Mouse (Mus musculus): ENCODE measurements at regions not wholly inside any gene's neighbourhood (a gene's known extent, or its start where the extent isn't known, plus 50 kb on each side); places are given as distances from the start of the nearest gene placed in this dataset.

- DNase-seq (ENCODE audit: low spot score, missing footprints) = peak; percentile 65
- Histone ChIP-seq H3K9me3 (ENCODE audit: control insufficient read depth, low read length) (no peaks in the 10 kb centered on the region), H3K36me3 (ENCODE audit: control insufficient read depth, insufficient read depth, low read length) (no peaks in the 10 kb centered on the region), H3K4me2 (no peak overlapping the region), H3K4me1 (ENCODE audit: control insufficient read depth, insufficient read depth, low read length) (no peaks in the 10 kb centered on the region), H3K9ac (ENCODE audit: low read length) (no peak overlapping the region), H3K4me3 (ENCODE audit: low read depth, low read length) (no peak overlapping the region), H3K27me3 (ENCODE audit: control insufficient read depth, insufficient read depth, low read length) (no peaks in the 10 kb centered on the region), H3K27ac (ENCODE audit: low read depth, low read length) (no peak overlapping the region)
- 72% methylated on average over 7 of the region's 7 CpGs for WGBS
- no peak for ATAC-seq (ENCODE audit: low FRiP score)
Observed at GRCm38 (mm10) chr1:23574461-23574860, 176.9 kb upstream of the Ogfrl1 start.

DNA sequence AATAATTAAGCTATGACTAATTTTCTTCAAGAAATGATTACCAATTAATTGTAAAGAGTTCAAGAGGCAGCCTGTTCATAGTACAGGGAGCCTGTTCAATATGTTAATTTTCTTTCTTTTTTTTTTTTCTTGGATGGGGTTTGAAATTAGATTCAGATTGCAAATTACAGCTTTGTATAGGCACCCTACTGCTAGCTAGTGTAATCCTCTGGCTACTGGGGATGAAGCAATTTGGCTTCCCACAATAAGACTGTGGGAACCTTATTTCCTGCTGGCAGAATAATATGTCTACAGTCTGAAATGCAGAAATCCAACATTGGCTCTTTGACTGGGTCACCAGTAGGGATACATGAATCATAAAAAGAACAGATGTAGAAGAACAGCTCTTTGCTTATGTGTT lies 177.4 kb upstream of the Ogfrl1 start:
- ATAC-seq (ENCODE audit: low FRiP score) = no peak

GRCm38 (mm10) chr1:23575515-23575914 lies 177.9 kb upstream of the Ogfrl1 start:
- Histone ChIP-seq H3K9me3 (ENCODE audit: control insufficient read depth, low read length) (no peaks in the 10 kb centered on the region), H3K4me3 (ENCODE audit: low read depth, low read length) (no peak overlapping the region), H3K9ac (ENCODE audit: low read length) (no peak overlapping the region), H3K36me3 (ENCODE audit: control insufficient read depth, insufficient read depth, low read length) (no peaks in the 10 kb centered on the region), H3K27ac (ENCODE audit: low read depth, low read length) (no peak overlapping the region), H3K27me3 (ENCODE audit: control insufficient read depth, insufficient read depth, low read length) (no peaks in the 10 kb centered on the region), H3K4me2 (no peak overlapping the region), H3K4me1 (ENCODE audit: control insufficient read depth, insufficient read depth, low read length) (no peaks in the 10 kb centered on the region)
- ATAC-seq (ENCODE audit: low FRiP score) = no peak
- WGBS = 92% methylated on average over 2 of the region's 2 CpGs
- no peak for DNase-seq (ENCODE audit: low spot score, missing footprints)

More for the DNA sequence above, 177.4 kb upstream of the Ogfrl1 start:
- Histone ChIP-seq H3K27ac (ENCODE audit: low read depth, low read length) (no peak overlapping the region), H3K4me3 (ENCODE audit: low read depth, low read length) (no peak overlapping the region), H3K4me1 (ENCODE audit: control insufficient read depth, insufficient read depth, low read length) (no peaks in the 10 kb centered on the region), H3K36me3 (ENCODE audit: control insufficient read depth, insufficient read depth, low read length) (no peaks in the 10 kb centered on the region), H3K9me3 (ENCODE audit: control insufficient read depth, low read length) (no peaks in the 10 kb centered on the region), H3K9ac (ENCODE audit: low read length) (no peak overlapping the region), H3K4me2 (no peak overlapping the region), H3K27me3 (ENCODE audit: control insufficient read depth, insufficient read depth, low read length) (no peaks in the 10 kb centered on the region)
- DNase-seq (ENCODE audit: low spot score, missing footprints) = peak; percentile 69

- no peak for ATAC-seq (ENCODE audit: low FRiP score)
- peak; percentile 78 for DNase-seq (ENCODE audit: low spot score, missing footprints)
- no peaks in the 10 kb centered on the region for H3K27me3 ChIP-seq (ENCODE audit: control insufficient read depth, insufficient read depth, low read length)
Observed at GRCm38 (mm10) chr1:23576150-23576549, 178.6 kb upstream of the Ogfrl1 start.

DNA sequence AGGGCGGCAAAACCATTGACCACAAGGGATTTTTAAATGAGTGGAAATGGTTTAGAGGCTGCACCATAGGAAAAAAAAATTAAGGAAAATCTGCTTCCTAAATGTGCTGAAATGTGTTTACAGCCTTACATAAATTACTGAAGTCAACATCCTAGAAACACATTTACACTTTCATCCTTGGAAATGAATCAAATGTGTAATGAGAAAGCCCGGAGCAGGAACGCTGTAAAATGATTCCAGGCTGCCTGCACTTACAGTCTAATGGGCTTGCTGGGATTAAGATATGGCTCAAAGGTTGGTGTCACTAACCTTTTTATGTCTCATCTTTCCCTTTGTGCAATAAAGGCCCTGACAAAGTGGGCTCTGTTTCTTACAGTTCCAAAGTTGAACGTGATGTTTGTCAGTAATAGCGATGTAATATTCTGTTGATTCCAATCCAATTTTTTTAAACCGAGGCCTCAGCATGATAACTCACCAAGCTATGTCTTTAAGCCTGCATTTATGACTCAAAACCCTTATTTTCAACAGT lies 172.1 kb upstream of the B3gat2 start:
- 94% methylated on average over 6 of the region's 6 CpGs for WGBS
- H3K9ac ChIP-seq (ENCODE audit: low read length) = no peak overlapping the region

More at GRCm38 (mm10) chr1:23576150-23576549, 178.6 kb upstream of the Ogfrl1 start:
- 69% methylated on average over 5 of the region's 5 CpGs for WGBS
- no peaks in the 10 kb centered on the region for H3K9me3 ChIP-seq (ENCODE audit: control insufficient read depth, low read length)
- no peak overlapping the region for H3K27ac ChIP-seq (ENCODE audit: low read depth, low read length)
- H3K9ac ChIP-seq (ENCODE audit: low read length) = no peak overlapping the region
- no peaks in the 10 kb centered on the region for H3K36me3 ChIP-seq (ENCODE audit: control insufficient read depth, insufficient read depth, low read length)
- H3K4me2 ChIP-seq = no peak overlapping the region
- H3K4me1 ChIP-seq (ENCODE audit: control insufficient read depth, insufficient read depth, low read length) = no peaks in the 10 kb centered on the region
- no peak overlapping the region for H3K4me3 ChIP-seq (ENCODE audit: low read depth, low read length)

DNA sequence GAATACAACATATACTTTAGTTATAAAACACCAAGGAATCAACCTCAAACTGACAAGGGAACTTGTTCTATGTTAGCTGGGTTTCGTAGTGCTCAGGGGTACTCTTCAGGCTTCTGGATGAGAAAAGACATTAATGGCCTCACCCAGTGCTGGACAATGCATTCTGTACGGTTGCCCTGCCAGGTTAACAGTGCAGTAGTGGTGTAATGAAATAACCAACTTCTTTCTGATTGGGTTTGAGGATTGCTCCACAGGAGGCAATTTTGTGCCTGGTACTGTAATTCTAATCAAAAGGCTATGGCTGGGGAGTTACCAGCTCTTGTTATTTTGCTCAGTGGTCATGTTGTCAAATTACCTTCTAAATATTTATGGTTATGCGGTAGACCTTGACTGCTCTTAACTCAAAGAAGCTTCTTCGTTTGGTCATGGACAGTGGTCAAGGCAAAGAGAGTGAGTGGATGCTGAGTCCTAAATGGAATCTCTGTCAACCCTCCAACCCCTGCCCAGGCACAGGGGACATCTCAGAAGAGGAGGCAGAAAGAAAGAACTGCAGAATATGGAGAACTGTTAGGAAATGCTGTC lies 158.8 kb upstream of the B3gat2 start:
- DNase-seq (ENCODE audit: low spot score, missing footprints) (peak; percentile 19), ATAC-seq (ENCODE audit: low FRiP score) (no peak)
- WGBS = 94% methylated on average over 4 of the region's 4 CpGs
- Histone ChIP-seq H3K27ac (ENCODE audit: low read depth, low read length) (no peak overlapping the region), H3K4me2 (no peak overlapping the region), H3K9ac (ENCODE audit: low read length) (no peak overlapping the region), H3K36me3 (ENCODE audit: control insufficient read depth, insufficient read depth, low read length) (no peaks in the 10 kb centered on the region), H3K27me3 (ENCODE audit: control insufficient read depth, insufficient read depth, low read length) (no peaks in the 10 kb centered on the region), H3K9me3 (ENCODE audit: control insufficient read depth, low read length) (no peaks in the 10 kb centered on the region), H3K4me3 (ENCODE audit: low read depth, low read length) (no peak overlapping the region), H3K4me1 (ENCODE audit: control insufficient read depth, insufficient read depth, low read length) (no peaks in the 10 kb centered on the region)

More for the DNA sequence above, 172.1 kb upstream of the B3gat2 start:
- ATAC-seq (ENCODE audit: low FRiP score) (no peak), DNase-seq (ENCODE audit: low spot score, missing footprints) (peak; percentile 69)
- H3K36me3 ChIP-seq (ENCODE audit: control insufficient read depth, insufficient read depth, low read length) = no peaks in the 10 kb centered on the region
- no peak overlapping the region for H3K4me2 ChIP-seq
- no peaks in the 10 kb centered on the region for H3K4me1 ChIP-seq (ENCODE audit: control insufficient read depth, insufficient read depth, low read length)
- H3K27me3 ChIP-seq (ENCODE audit: control insufficient read depth, insufficient read depth, low read length) = no peaks in the 10 kb centered on the region
- H3K27ac ChIP-seq (ENCODE audit: low read depth, low read length) = no peak overlapping the region
- no peaks in the 10 kb centered on the region for H3K9me3 ChIP-seq (ENCODE audit: control insufficient read depth, low read length)
- H3K4me3 ChIP-seq (ENCODE audit: low read depth, low read length) = no peak overlapping the region

GRCm38 (mm10) chr1:23629366-23629765 lies 132.2 kb upstream of the B3gat2 start:
- 15% methylated on average over 4 of the region's 4 CpGs for WGBS
- DNase-seq (ENCODE audit: low spot score, missing footprints) (no peak), ATAC-seq (ENCODE audit: low FRiP score) (no peak)
- Histone ChIP-seq H3K4me3 (ENCODE audit: low read depth, low read length) (no peak overlapping the region), H3K27me3 (ENCODE audit: control insufficient read depth, insufficient read depth, low read length) (no peaks in the 10 kb centered on the region), H3K27ac (ENCODE audit: low read depth, low read length) (no peak overlapping the region), H3K9me3 (ENCODE audit: control insufficient read depth, low read length) (no peaks in the 10 kb centered on the region), H3K9ac (ENCODE audit: low read length) (no peak overlapping the region), H3K4me1 (ENCODE audit: control insufficient read depth, insufficient read depth, low read length) (0 out of 2 replicates have a peak, but pooled peaks cover 2% of the 10 kb centered on the region), H3K4me2 (no peak overlapping the region), H3K36me3 (ENCODE audit: control insufficient read depth, insufficient read depth, low read length) (no peaks in the 10 kb centered on the region)

GRCm38 (mm10) chr1:23645093-23645492 lies 116.5 kb upstream of the B3gat2 start:
- DNase-seq (ENCODE audit: low spot score, missing footprints) (no peak), ATAC-seq (ENCODE audit: low FRiP score) (no peak)
- Histone ChIP-seq H3K27ac (ENCODE audit: low read depth, low read length) (no peak overlapping the region), H3K4me3 (ENCODE audit: low read depth, low read length) (no peak overlapping the region), H3K4me2 (no peak overlapping the region), H3K4me1 (ENCODE audit: control insufficient read depth, insufficient read depth, low read length) (no peaks in the 10 kb centered on the region), H3K36me3 (ENCODE audit: control insufficient read depth, insufficient read depth, low read length) (no peaks in the 10 kb centered on the region), H3K9me3 (ENCODE audit: control insufficient read depth, low read length) (no peaks in the 10 kb centered on the region), H3K9ac (ENCODE audit: low read length) (no peak overlapping the region), H3K27me3 (ENCODE audit: control insufficient read depth, insufficient read depth, low read length) (no peaks in the 10 kb centered on the region)
- WGBS = 83% methylated on average over 2 of the region's 2 CpGs

- Histone ChIP-seq H3K9ac (ENCODE audit: low read length) (no peak overlapping the region), H3K4me1 (ENCODE audit: control insufficient read depth, insufficient read depth, low read length) (no peaks in the 10 kb centered on the region), H3K4me2 (no peak overlapping the region), H3K9me3 (ENCODE audit: control insufficient read depth, low read length) (no peaks in the 10 kb centered on the region), H3K27ac (ENCODE audit: low read depth, low read length) (no peak overlapping the region), H3K27me3 (ENCODE audit: control insufficient read depth, insufficient read depth, low read length) (no peaks in the 10 kb centered on the region), H3K36me3 (ENCODE audit: control insufficient read depth, insufficient read depth, low read length) (no peaks in the 10 kb centered on the region), H3K4me3 (ENCODE audit: low read depth, low read length) (no peak overlapping the region)
- no peak for ATAC-seq (ENCODE audit: low FRiP score)
- no peak for DNase-seq (ENCODE audit: low spot score, missing footprints)
- 87% methylated on average over 7 of the region's 7 CpGs for WGBS
Observed at GRCm38 (mm10) chr1:23648875-23649506, 112.6 kb upstream of the B3gat2 start.

All from midbrain, embryonic 11.5 days (tissue).